Mouse (Mus musculus): Measurements from ENCODE around the gene Tmem39b. TPM values are rescaled to one million over a fixed set of nuclear protein-coding genes. Genes with fewer than 3 reads are reported as not detected.

Gene Tmem39b
- polyA plus RNA-seq, 1 experiment from 2014 or later = 16.0 TPM

DNA sequence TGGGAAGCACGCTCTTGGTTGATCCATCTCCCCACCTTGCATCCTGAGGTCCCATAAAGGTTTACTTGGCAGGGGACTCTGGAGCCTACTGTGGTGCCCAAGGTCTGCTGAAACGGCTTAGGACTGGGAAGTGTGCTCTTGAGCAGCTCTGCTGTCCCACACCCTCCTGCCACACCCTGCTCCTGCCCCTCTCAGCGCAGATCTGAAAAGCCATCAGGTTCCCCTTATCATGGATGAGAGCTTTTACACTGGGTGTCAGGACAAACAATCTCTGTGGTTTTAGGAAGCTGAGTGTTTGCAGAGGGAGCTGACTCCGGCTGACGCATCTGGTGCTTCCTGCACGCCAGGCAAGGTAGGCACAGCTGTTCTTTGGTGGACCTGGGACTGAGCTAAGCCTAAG lies 62.8 kb downstream of the Tmem39b start:
- Histone ChIP-seq H3K27me3 (ENCODE audit: low read depth, poor library complexity, severe bottlenecking) (no peaks in the 10 kb centered on the region), H3K36me3 (peaks cover 99% of the 10 kb centered on the region), H3K9me3 (replicated peaks) (no peaks in the 10 kb centered on the region), H3K4me1 (peaks cover 5% of the 10 kb centered on the region), H3K4me3 (no peak overlapping the region), H3K27ac (no peak overlapping the region)
- no peak for DNase-seq (ENCODE audit: low spot score)
- 93% methylated on average over 6 of the region's 6 CpGs for WGBS

DNA sequence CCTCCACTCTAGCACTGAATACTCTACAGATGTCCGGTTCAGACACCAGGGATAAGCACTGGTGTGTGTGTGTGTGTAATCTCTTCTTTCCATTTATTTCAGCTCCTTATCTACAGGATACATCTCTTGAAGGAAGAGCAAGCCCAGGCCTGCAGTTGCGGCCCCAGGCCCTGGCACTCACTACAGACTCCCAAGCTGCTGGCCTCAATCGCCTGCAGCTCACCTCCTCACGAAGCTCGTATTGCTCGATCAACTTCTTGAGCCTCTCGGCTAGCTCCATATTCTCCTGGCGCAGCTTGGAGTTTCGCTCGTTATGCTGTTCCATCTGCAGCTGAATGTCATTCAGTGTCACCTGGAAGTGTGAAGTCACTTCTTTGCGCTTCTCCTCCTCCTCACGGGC lies 64.8 kb downstream of the Tmem39b start:
- 94% methylated on average over 12 of the region's 12 CpGs for WGBS
- DNase-seq (ENCODE audit: low spot score) = no peak
- Histone ChIP-seq H3K27me3 (ENCODE audit: low read depth, poor library complexity, severe bottlenecking) (no peaks in the 10 kb centered on the region), H3K4me3 (no peak overlapping the region), H3K9me3 (replicated peaks) (no peaks in the 10 kb centered on the region), H3K4me1 (no peaks in the 10 kb centered on the region), H3K27ac (no peak overlapping the region), H3K36me3 (peaks cover 100% of the 10 kb centered on the region)

DNA sequence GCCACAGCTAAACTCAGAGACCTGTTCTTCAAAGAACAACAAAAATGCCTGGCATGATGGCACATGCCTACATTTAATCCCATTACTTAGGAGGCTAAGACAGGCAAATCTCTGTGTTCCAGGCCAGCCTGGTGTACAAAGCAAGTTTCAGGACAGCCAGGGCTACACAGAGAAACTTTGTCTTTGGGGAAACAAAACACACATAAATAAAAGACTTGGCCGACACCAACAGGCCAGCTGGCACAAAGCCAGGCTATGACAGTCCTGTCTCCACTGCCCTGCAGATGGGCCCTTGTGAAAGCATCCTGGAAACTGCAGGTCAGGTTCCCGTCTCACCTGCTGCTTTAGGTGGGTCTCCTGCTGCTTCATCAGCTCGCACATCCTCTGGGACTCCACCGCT lies 65.7 kb downstream of the Tmem39b start:
- Histone ChIP-seq H3K9me3 (replicated peaks) (no peaks in the 10 kb centered on the region), H3K36me3 (peaks cover 100% of the 10 kb centered on the region)
- DNase-seq (ENCODE audit: low spot score) = no peak

More for the DNA sequence above, 65.7 kb downstream of the Tmem39b start:
- Histone ChIP-seq H3K27ac (no peak overlapping the region), H3K27me3 (ENCODE audit: low read depth, poor library complexity, severe bottlenecking) (no peaks in the 10 kb centered on the region), H3K4me1 (peaks cover 3% of the 10 kb centered on the region; the same call in 1 of the 2 replicates), H3K4me3 (no peak overlapping the region)
- 90% methylated on average over 4 of the region's 4 CpGs for WGBS

Small RNA genes within 50 kb of the gene (microRNA-seq; reads per million reads assigned to microRNA genes)
- not detected for gene Mir7016

Other genes starting within 250 kb of the Tmem39b start
- gene Bsdc1, start 235.3 kb downstream of the Tmem39b start, polyA plus RNA-seq (2016; fragmentation: Nextera tagmentation; extraction: Ambion mirVana) = 19.9 and 20.5 TPM in 2 replicates
- gene Tssk3, start 205.8 kb downstream of the Tmem39b start, polyA plus RNA-seq (2016; fragmentation: Nextera tagmentation; extraction: Ambion mirVana) = 0.11 TPM in 1 of 2 replicates, not detected in the other
- not detected in 2 replicates for gene Fam229a, start 205.6 kb downstream of the Tmem39b start, polyA plus RNA-seq (2016; fragmentation: Nextera tagmentation; extraction: Ambion mirVana)
- 1,533 and 1,561 TPM in 2 replicates for gene Marcksl1, start 183.3 kb downstream of the Tmem39b start, polyA plus RNA-seq (2016; fragmentation: Nextera tagmentation; extraction: Ambion mirVana)
- 308 and 336 TPM in 2 replicates for gene Hdac1, start 154.1 kb downstream of the Tmem39b start, polyA plus RNA-seq (2016; fragmentation: Nextera tagmentation; extraction: Ambion mirVana)
- 10.3 and 13.5 TPM in 2 replicates for gene Lck, start 123.2 kb downstream of the Tmem39b start, polyA plus RNA-seq (2016; fragmentation: Nextera tagmentation; extraction: Ambion mirVana)
- gene Fam167b, start 118.3 kb downstream of the Tmem39b start, polyA plus RNA-seq (2016; fragmentation: Nextera tagmentation; extraction: Ambion mirVana) = 2.6 and 5.1 TPM in 2 replicates
- 322 and 358 TPM in 2 replicates for gene Eif3i, start 96.2 kb downstream of the Tmem39b start, polyA plus RNA-seq (2016; fragmentation: Nextera tagmentation; extraction: Ambion mirVana)
- gene Tmem234, start 96.2 kb downstream of the Tmem39b start, polyA plus RNA-seq (2016; fragmentation: Nextera tagmentation; extraction: Ambion mirVana) = 228 and 231 TPM in 2 replicates
- 1.7 and 1.8 TPM in 2 replicates for gene Dcdc2b, start 82.6 kb downstream of the Tmem39b start, polyA plus RNA-seq (2016; fragmentation: Nextera tagmentation; extraction: Ambion mirVana)
- gene Iqcc, start 77.7 kb downstream of the Tmem39b start, polyA plus RNA-seq (2016; fragmentation: Nextera tagmentation; extraction: Ambion mirVana) = 30.2 and 34.7 TPM in 2 replicates
- 34.9 and 42.3 TPM in 2 replicates for gene Ccdc28b, start 72.9 kb downstream of the Tmem39b start, polyA plus RNA-seq (2016; fragmentation: Nextera tagmentation; extraction: Ambion mirVana)
- gene Txlna, start 55.8 kb downstream of the Tmem39b start, polyA plus RNA-seq (2016; fragmentation: Nextera tagmentation; extraction: Ambion mirVana) = 109 and 122 TPM in 2 replicates
- gene Kpna6, start 24.1 kb downstream of the Tmem39b start, polyA plus RNA-seq (2016; fragmentation: Nextera tagmentation; extraction: Ambion mirVana) = 14.8 TPM in 2 replicates
- gene Khdrbs1, start 45.5 kb upstream of the Tmem39b start, polyA plus RNA-seq (2016; fragmentation: Nextera tagmentation; extraction: Ambion mirVana) = 156 and 179 TPM in 2 replicates
- gene Ptp4a2, start 114.4 kb upstream of the Tmem39b start, polyA plus RNA-seq (2016; fragmentation: Nextera tagmentation; extraction: Ambion mirVana) = 298 and 321 TPM in 2 replicates
- 0.06 TPM in 1 of 2 replicates, not detected in the other for gene Spocd1, start 232.4 kb upstream of the Tmem39b start, polyA plus RNA-seq (2016; fragmentation: Nextera tagmentation; extraction: Ambion mirVana)